Mouse (Mus musculus): ENCODE results near the gene Folr2. TPM values are rescaled to one million over a fixed set of nuclear protein-coding genes. Genes with fewer than 3 reads are reported as not detected.

The Folr2 gene
- polyA plus RNA-seq (2012; rRNA removed), result 63.8 and 99.3 TPM in 2 replicates

DNA sequence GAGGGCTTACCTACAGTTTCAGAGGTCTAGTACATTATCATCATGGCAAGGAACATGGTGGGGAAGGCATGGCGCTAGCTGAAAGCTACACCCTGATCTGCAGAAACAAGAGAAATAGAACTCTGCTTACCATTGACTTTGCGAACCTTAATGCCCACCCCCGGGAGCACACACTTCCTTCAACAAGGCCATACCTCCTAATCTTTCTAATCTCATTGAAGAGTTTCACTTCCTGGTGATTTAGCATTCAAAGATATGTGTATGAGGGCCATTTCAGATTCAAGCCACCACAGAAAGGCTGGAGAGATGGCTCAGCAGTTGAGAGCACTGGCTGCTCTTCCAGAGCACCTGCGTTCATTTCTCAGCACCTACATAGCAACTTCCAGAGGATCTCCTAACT lies at the start of gene Folr2:
TSS of gene Folr2 (minus strand) at position 101 of the 400 bp plus-strand sequence.
- DNase-seq (ENCODE audit: low spot score), result no peak

DNA sequence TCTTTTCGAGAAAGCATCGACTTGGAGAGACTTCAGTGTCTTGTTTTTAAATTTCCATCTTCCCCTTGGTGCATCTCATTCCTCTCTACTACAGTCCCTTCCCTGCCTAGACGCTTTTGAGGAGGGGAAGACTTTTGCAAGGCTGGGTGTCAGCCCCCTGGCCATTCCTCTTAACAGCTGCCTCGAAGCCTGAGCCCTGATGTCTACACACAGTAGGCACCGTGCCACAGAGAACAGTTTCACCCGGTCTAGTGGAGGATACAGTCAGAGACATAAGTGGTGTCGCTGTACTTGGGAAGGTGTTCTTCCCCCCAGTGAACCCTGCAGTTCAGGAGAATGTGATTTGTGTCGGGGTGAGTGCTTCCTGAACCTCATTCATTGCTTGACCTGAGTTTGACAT lies 49.7 kb upstream of the Folr2 start:
- no peak for DNase-seq (ENCODE audit: low spot score)

DNA sequence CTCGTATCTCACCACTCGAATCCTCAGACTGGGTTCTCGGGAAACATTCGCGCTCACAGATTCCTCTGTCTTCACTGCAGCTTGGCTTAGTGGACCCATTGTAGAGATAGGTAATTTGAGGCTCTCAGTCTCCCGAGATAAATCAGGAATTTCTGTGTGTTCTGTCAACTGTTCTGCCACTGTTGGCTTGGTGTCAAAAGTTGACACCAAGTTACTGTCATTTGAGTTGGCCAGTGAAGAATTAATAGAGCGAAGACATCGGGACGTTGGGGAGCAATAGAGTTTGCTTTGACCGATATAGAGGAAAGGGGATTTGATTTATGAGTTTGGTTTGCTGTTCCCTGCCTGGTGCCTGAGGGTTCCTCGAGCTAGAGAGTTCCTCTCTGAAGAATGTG lies 49.3 kb upstream of the Folr2 start, which contains the start of gene Tomt:
TSS of gene Tomt (minus strand) at position 73 of the 395 bp plus-strand sequence.
- DNase-seq (ENCODE audit: low spot score), result no peak

DNA sequence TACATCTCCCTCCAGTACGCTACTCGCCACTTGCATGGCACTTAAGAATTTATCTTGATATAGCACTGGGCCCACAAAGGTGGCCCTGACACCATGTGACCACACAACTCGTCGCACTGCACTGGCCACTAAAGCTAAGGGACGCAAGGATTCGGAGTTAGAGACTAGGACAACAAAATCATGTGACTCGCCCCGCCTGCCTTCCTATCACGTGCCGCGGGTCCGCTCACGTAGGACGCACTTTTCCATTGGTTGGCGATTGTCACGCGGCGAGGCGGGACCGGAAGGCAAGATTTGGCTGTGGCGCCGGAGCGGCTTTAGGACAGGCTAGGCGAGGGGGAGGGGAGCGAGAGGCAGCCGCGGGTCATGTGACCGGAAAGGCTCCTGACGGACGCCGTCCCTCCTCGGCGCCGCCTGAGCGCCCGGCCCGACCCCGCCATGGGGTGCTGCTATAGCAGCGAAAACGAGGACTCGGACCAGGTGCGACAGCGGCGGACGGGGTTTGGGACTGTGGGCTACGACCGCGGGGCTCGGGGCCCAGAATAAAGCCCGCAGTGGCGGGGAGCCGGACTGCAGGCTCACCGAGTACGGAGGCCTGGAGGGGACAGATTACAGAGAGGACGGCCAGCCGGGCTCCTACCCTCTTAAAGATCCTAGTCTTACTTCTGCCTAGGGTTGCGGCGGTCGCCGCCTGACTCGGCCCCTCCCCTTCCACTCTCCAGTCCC lies 48.7 kb upstream of the Folr2 start, which contains the start of gene Lamtor1:
TSS of gene Lamtor1 (plus strand) at position 344 of the 726 bp plus-strand sequence.
- peak; percentile 100 for DNase-seq (ENCODE audit: low spot score)

DNA sequence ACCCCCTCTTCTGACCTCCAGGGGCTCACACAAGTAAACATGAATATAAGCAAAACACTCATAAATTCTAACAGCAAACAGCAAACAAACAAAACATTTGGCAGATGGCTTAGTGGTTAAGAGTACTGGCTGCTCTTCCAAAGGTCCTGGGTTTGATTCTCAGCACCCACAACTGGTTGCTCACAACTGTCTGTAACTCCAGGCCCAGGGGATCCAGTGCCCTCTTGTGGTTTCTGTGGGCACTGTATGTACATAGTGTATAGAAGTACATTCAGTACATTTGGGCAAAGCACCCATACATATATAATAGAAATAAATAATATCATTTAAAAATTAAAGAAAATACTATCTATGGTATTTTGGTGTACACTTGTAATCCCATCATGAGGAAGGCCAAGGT lies 45.9 kb upstream of the Folr2 start:
- DNase-seq (ENCODE audit: low spot score), result no peak

DNA sequence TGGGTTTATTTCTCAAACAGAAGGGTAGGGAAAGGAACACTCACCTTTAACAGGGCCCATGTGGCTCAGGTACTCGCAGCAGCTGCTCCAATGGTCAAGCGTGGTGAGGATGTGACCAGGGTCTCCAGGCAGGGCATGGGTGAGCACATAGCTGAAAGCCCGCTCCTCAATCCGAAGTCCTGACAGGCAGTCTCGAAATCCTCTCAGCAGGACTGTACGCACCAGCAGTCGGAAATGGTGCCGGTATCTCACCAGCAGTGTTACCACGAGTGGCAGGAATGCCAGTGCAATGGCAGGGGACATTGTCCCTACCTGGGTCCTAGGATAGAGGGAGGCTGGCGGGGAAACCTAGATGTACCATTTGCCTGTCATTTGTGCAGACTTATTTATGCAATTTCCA lies 45.0 kb upstream of the Folr2 start:
- no peak for DNase-seq (ENCODE audit: low spot score)

DNA sequence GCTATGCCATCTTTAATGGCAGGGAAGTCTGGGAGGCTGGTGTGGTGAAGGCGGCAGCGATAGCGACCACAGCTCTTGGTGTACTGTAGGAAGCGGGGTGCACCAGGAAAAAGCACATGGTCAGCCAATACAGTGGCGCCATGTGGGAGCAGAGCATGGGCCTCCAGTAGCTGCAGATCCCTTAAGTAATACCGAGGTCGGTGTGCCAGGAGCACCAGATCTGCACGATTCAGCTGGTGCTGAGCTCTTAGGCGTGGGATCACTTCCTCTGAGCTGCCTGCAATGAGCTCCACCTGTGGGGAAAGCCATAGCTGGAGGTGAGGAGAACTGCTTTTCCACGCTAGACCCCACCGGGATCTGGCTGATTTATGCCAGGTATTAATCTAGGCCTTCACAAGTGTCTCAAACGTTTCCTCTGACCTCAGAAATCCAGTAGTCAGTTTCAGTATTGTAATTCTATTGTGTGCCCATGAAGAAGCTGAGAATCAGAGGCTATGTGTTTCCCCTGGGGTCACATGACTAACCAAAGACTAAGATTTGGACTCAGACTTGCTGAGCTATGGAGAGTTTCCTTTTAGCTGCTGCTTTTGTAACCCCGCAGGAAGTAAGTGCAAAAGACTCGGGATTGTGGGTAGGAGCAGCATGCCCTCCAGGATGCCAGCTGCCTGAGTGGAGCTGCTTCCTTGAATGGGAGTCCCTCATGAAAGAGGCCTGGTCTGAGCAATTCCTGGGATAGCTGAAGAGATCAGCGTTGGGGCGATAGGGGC lies 43.5 kb upstream of the Folr2 start:
- DNase-seq (ENCODE audit: low spot score), result no peak

DNA sequence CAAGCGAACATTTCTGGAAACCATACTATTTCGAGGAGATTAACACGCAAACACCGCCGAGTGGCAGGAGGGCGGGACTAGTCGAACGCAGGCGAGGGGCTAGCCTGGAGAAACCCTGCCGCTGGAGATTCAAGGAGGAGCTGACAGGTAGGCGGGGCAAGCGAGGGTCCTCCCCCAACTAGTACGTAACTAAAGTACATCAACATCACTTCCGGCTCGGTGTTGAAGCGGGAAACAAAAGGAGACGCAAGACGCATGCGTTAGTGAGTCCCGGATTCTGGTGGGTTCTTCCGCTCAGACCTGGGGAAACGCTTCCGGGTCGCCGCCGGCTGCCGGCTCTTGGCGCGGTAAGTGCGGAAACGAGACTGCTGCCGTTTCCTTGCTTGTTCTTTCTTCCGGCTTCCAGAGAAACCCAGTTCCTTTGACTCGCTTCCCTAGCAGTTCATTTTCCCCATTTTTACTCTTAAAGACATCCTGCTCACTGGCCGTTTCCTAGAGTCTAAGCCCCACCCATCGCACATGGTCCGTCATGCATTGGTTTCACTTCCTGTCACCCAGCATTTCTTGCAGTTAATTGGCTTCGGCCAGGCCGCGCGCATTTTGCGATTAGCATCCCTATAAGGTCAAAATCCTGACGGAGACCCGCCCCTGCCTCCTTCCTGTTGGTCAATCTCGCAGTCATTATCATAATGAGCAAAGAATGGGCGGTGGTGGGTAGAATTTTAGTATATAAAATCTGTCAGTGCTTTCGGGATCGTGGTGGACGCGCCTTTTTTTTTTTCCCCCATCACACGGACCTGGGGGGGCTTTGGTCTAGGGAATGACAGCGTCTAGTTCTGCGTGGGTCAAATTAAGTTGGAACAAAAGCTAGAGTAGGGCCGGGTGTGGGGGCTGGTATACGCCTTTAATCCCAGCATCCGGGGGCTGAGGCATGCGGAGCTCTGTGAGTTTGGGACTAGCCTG lies 39.4 kb upstream of the Folr2 start:
- DNase-seq (ENCODE audit: low spot score), result peak; percentile 84

DNA sequence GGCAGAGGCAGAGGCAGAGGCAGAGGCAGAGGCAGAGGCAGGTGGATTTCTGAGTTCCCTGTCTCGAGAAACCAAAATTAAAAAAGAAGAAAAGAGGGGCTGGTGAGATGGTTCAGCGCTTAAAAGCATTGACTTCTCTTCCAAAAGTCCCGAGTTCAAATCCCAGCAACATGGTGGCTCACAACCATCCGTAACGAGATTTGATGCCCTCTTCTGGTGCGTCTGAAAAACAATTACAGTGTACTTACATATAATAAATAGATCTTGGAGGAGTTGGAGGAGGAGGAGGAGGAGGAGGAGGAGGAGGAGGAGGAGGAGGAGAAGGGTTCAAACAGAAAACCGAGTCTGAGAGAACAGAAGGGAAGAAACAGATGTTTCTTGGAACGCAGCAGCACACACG lies 38.7 kb upstream of the Folr2 start:
- no peak for DNase-seq (ENCODE audit: low spot score)

DNA sequence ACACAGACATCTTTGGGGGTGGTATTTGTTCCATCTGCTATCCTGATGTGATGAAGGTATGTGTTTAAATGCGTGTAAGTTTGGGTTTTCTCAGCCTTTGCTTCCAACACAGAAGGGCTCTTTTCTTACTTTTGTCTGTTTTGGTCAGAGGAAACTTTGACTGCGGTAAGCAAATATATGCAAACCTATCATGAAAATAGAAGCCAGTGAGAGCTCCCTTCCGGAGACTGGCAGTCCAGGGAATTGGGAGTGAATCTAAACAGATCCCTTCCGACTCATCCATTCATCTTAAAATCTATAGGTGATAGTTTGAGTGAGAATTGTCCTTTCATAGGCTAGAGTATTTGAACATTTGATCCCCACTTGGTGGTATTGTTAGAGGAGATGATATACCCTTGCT lies 31.5 kb upstream of the Folr2 start:
- no peak for DNase-seq (ENCODE audit: low spot score)

DNA sequence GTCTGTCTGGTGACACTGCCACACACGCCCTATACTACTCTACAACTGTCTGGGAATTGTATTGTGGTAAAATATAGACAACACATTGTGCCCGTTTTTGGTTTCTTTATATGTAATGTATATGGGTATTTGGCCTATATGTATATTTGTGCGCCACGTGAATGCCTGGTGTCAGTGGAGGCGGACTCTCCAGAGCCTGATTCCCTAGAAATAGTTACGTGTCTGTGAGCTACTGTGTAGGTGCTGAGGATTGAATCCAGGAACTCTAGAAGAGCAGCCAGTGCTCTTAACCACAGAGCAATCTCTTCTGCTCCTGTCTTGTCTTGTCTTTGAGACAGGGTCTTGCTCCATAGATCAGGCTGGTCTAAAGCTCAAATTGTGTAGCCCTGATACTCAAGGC lies 29.3 kb upstream of the Folr2 start:
- DNase-seq (ENCODE audit: low spot score), result no peak

DNA sequence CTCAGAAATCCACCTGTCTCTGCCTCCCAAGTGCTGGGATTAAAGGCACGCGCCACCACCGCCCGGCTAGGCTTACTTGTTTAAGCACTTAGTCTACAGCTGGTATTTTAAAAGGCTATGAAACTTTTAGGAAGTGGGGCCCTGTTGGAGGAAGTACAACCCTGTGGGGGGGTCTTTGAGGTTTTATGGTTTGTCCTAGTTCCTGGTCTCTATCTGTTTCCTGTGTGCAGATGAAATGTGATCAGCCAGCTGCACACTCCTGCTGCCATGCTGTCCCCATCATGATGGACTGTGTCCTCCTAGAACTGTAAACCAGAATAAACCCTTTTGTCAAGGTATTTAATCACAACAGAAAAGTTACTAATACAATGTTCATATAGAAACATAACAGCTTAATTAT lies 27.2 kb upstream of the Folr2 start:
- DNase-seq (ENCODE audit: low spot score), result no peak

DNA sequence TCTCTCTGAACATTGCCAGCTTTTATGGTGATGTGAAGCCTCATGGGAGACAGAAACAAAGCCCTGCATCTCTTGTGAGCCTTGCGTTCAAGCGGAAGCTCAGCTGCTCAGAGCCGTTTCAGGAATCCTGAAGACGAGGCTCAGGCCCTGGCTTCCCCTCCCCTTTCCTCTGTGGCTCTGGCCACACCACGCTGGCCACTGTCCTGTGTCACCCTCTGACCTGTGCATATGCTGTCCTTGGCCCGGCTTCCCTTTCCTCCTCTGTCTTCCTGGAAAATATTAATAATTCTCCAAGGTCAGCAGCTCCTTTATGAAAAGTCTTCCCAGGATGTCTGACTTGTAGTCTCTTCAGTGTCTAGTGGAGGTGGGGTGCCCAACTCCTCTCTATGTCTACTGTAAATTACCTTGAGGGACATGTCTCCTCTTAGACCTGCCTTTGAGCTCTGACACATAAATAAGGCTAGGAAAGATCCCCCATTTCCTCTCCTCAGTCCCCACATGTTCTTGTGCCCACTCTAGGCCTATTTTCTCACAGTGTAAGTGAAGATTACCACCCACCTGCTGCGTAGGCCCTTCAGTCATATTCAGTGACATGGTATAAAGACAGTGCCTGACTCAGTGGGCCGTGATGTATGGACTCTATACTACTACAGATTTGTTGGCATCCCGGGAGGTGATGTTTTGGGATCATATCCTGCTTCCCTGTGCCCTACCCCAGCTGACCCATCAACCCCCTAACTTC lies 25.6 kb upstream of the Folr2 start:
- no peak for DNase-seq (ENCODE audit: low spot score)

DNA sequence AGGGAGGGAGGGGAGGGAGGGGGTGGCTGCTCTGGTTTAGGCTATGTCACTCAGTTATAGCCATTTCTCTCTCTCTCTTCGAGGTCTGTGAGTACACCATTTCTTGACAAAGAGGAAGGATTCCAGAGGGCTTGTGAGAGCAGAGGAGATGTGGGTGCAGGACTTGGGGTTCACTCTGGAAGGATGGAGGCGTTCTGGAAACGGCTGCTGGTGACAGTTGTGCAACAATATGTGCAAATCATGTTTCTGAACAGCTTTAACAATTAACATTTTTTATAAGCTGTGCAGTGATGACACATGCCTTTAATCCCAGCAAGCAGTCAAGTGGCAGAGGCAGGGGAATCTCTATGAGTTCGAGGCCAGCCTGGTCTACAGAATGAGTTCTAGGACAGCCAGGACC lies 23.9 kb upstream of the Folr2 start:
- DNase-seq (ENCODE audit: low spot score), result no peak

DNA sequence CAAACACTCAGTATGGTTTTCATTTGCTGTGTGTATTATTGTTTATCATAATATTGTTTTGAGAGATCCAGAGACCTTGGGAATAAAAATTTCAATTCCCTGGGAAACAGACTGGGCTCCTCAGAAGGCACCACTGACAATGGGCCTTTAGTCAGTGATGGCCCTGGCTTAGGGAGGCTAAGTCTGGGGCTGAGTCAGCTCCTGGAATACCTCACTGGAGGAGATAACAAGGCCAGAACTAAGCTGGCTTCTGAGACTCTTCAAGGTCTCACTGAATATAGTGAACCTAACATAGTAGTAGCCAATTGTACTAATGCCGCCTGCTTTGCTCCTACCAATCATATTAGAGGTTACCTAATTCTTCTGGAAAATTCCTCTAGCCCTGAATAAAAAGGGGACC lies 19.0 kb upstream of the Folr2 start:
- no peak for DNase-seq (ENCODE audit: low spot score)

DNA sequence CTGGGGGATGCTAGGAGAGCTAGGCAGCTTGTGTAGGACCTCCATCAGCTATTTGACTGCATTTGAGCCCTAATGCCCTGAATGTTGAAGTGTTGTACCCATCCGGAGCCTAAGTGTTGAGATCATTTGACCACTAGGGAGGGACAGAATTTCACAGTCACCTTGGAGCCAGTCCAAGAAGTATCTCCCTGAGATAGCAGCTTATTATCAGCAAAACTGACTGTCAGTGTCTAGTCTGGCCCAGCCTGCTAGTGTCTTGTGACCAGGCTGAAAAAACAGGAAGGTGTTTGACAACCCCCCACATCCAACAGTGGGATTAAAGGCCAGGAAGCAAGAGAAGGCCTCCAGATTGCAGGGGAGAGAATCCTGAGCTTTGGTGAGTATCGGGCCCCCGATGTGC lies 14.3 kb upstream of the Folr2 start:
- no peak for DNase-seq (ENCODE audit: low spot score)

DNA sequence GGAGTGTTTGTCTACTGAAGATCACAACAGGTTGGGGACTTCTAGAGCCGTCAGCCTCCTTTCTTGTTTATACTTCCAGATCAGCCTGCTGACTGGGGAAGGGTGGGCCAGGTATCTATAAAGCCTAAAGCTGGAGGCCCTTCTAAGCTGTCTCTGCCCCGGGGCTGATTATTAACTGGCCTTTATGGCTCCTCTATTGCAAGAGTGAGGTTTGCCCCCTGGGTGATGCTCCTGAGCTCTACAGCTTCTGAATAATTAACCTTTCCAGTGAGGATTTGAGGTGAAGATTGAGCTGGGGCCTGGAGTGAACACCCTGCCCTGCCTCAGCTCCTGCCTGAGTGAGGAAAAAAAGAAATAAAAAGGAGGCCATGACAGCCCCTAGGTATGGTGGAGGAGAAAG lies 13.6 kb upstream of the Folr2 start, which contains the start of gene Folr1:
TSS of gene Folr1 (minus strand) at position 160 of the 400 bp plus-strand sequence.
- no peak for DNase-seq (ENCODE audit: low spot score)

DNA sequence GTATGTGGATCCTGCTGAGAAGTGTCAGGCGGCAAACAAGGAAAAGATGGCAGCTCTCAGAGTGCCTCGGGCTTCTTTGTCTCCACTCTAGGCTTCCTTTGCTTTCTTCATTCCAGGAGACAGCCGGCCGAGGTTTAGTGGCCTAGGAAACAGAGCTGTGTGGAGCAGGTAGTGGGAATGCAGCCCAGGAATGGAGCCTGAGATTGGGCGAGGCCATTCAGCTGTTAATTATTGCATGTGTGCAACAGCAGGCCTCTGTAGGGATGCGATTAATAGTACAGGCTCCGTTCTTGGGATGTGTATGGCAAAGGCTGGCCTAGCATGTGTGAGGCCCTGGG lies 12.1 kb upstream of the Folr2 start:
- DNase-seq (ENCODE audit: low spot score), result no peak

DNA sequence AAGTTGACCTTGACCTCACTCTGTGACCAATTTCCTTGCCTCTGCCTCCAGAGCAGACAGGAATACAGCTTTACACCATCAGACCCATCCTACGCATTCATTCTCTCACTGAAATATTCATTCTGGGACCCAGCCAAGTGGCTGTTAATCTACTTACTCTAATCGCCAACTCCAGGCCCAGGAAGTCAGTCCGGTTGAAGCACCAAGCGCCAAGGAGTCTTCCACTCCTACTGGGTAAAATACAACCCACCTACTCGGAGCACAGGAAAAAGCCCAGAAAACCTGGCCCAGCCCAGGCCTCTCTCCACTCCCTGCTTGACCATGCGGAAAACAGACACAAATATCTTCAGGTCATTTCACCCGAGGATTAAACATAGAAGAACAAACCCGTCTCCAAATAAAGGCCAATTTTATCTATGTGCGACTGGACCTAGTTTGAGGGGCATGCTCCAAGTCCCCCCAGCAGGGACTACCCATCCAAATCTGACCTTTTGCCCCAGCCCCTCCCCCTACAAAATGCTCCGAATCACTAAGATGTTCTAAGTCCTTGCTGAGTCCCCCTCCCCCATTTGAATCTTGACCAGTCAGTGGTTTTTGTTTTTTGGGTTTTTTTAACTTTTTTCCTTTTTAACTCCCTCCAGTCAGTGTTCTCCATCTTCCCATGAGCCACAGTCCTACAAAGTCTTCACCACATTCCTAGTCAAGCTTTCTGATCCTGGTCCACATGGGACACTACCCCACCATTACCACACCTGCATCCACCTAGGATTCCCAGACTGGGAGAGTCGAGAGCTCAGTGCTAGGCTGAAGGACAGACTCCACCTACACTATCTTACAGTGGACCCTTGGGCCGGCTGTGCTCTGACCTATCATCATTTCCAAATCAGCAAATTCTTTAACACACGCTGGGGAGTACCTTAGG lies 11.5 kb upstream of the Folr2 start:
- DNase-seq (ENCODE audit: low spot score), result no peak

DNA sequence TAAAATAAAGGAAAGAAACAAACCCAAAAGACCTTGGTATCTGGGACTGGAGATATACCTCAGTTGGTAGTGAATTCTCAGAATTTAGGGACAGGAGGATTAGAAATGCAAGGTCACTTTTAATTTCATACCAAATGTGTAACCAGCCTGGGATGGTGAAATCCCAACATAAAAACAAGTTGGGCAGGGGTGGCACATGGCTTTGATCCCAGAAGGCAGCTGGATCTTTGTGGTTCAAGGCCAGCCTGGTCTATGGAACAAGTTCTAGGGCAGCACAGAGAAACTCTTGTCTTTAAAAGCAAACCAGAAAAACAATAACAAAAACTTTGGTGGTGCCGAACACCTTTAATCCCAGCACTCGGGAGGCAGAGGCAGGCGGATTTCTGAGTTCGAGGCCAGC lies 10.5 kb upstream of the Folr2 start:
- DNase-seq (ENCODE audit: low spot score), result no peak
